Mouse (Mus musculus): ENCODE results near the gene Tedc2. TPM values are rescaled to one million over a fixed set of nuclear protein-coding genes. Genes with fewer than 3 reads are reported as not detected.

Gene Tedc2
- total and polyA plus RNA-seq, 3 experiments = 11.8 to 14.5 (median 14.1) TPM

DNA sequence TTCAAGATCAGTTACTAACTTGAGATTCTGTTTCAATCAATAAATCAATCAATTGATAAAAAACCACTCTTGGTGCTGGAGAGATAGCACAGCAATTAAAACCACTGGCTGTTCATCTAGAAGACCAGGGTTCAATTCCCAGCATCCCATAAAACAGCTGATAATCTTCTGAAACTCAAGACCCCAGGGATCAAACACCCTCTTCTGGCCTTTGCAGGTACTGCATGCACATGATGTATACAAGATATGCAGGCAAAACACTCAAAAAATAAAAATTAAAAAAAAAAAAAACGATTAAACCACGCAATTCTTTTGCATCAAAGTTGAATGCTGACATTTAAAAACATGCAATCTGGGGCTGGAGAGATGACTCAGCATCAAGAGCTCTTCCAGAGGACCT lies 28.0 kb upstream of the Tedc2 start:
- dilution Hi-C loops (cut with MboI; ENCODE audit: extremely low pct_ligation_motif_present, extremely low pct_unique_long_range_greater_than_20kb, low sequenced_read_pairs) = no loop called here

DNA sequence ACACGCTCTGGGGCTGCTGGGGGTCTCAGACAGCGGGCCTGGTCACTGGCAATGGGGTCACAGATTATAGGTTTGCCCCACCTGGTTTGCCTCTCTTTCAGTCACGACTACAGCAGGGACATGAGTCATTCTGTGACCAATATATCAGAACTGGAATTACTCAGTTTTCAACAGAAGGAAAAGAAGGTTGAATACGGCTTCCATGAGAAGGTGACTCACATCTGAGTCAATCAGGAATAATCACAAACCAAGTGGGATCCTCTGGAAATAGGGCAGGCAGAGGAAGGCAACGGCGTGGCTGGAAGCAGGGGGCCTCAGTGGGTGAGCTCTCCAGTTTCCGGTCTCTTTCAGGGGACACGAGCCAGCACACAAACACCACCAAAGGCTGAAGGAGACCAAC lies 23.4 kb upstream of the Tedc2 start:
- Histone ChIP-seq H3K36me3 (replicated peaks in 1 of 2; ENCODE audit: control insufficient read depth in 1 of 2, insufficient read depth in 1 of 2, low read length in 1 of 2) (peaks cover 70 to 86% of the 10 kb centered on the region in 2 experiments), H3K4me3 (replicated peaks in 1 of 3; ENCODE audit: low read depth in 2 of 3, low read length in 2 of 3, poor library complexity in 1 of 3) (no peak overlapping the region), H3K9me3 (replicated peaks; ENCODE audit: low read length) (peaks cover 19% of the 10 kb centered on the region), H3K4me1 (ENCODE audit: control insufficient read depth in 1 of 2, insufficient read depth in 2 of 2) (peaks cover 0 to 5% of the 10 kb centered on the region in 2 experiments; a peak in 1 of 4 replicates), H3K27ac (ENCODE audit: insufficient read depth, low read depth) (no peak overlapping the region), H3K79me2 (replicated peaks; ENCODE audit: control insufficient read depth, extremely low read depth, insufficient read depth, poor library complexity, severe bottlenecking) (no peaks in the 10 kb centered on the region), H3K9ac (ENCODE audit: insufficient read depth, low read depth) (no peak overlapping the region), H3K27me3 (replicated peaks) (no peaks in the 10 kb centered on the region), H3K4me2 (ENCODE audit: insufficient read depth, low read depth, poor library complexity, severe bottlenecking) (no peak overlapping the region)
- TF ChIP-seq MXI1 (IDR thresholded peaks at IDR 0.05; ENCODE audit: low read depth, low read length) = no peak
- no peak for TF ChIP-seq JUND (conservative IDR thresholded peaks at IDR 0.05; ENCODE audit: low read depth, low read length)
- no peak for TF ChIP-seq ELF1 (IDR thresholded peaks at IDR 0.05; ENCODE audit: low read depth, low read length)
- no peak for TF ChIP-seq PAX5 (IDR thresholded peaks at IDR 0.05; ENCODE audit: low read length)
- TF ChIP-seq UBTF (IDR thresholded peaks at IDR 0.05; ENCODE audit: low read depth, low read length) = no peak
- TF ChIP-seq EP300 (IDR thresholded peaks at IDR 0.05; ENCODE audit: low read length) = no peak
- TF ChIP-seq RCOR1 (conservative IDR thresholded peaks at IDR 0.05; ENCODE audit: low read depth, low read length) = no peak
- no peak for TF ChIP-seq ETS1 (conservative IDR thresholded peaks at IDR 0.05; ENCODE audit: low read depth, low read length)
- no peak for TF ChIP-seq TBP (conservative IDR thresholded peaks at IDR 0.05; ENCODE audit: low read depth, low read length)
- TF ChIP-seq MAX (IDR thresholded peaks at IDR 0.05; ENCODE audit: low read length) = no peak
- no peak for TF ChIP-seq USF2 (conservative IDR thresholded peaks at IDR 0.05; ENCODE audit: low read depth, low read length)
- no peak for TF ChIP-seq CHD2 (IDR thresholded peaks at IDR 0.05; ENCODE audit: low read length)
- dilution Hi-C loops (cut with MboI; ENCODE audit: extremely low pct_ligation_motif_present, extremely low pct_unique_long_range_greater_than_20kb, low sequenced_read_pairs) (no loop called here), in situ Hi-C loops (cut with MboI; ENCODE audit: low pct_ligation_motif_present, low pct_unique_long_range_greater_than_20kb, low sequenced_read_pairs) (no loop called here)
- DNase-seq (ENCODE audit: extremely low read depth) = no peak

More for the DNA sequence above, 28.0 kb upstream of the Tedc2 start:
- TF ChIP-seq CTCF (conservative IDR thresholded peaks at IDR 0.05 in 1 of 2, IDR thresholded peaks at IDR 0.05 in 1 of 2; ENCODE audit: low read depth in 2 of 2, low read length in 2 of 2) (peak; percentile 23 to 27; a peak in 1 of 4 replicates), ZMIZ1 (IDR thresholded peaks at IDR 0.05; ENCODE audit: low read depth, low read length) (no peak)
- H3K9ac ChIP-seq (ENCODE audit: insufficient read depth, low read depth) = no peak overlapping the region
- H3K36me3 ChIP-seq (replicated peaks in 1 of 2; ENCODE audit: control insufficient read depth in 1 of 2, insufficient read depth in 1 of 2, low read length in 1 of 2) = peaks cover 33 to 45% of the 10 kb centered on the region in 2 experiments
- DNase-seq (ENCODE audit: extremely low read depth) = peak; percentile 30
- peaks cover 15% of the 10 kb centered on the region for H3K79me2 ChIP-seq (replicated peaks; ENCODE audit: control insufficient read depth, extremely low read depth, insufficient read depth, poor library complexity, severe bottlenecking)
- no peak overlapping the region for H3K4me2 ChIP-seq (ENCODE audit: insufficient read depth, low read depth, poor library complexity, severe bottlenecking)
- in situ Hi-C loops (cut with MboI; ENCODE audit: low pct_ligation_motif_present, low pct_unique_long_range_greater_than_20kb, low sequenced_read_pairs) = no loop called here
- H3K27me3 ChIP-seq (replicated peaks) = no peaks in the 10 kb centered on the region
- H3K4me3 ChIP-seq (replicated peaks in 1 of 3; ENCODE audit: low read depth in 2 of 3, low read length in 2 of 3, poor library complexity in 1 of 3) = no peak overlapping the region
- H3K27ac ChIP-seq (ENCODE audit: insufficient read depth, low read depth) = no peak overlapping the region
- peaks cover 13% of the 10 kb centered on the region for H3K9me3 ChIP-seq (replicated peaks; ENCODE audit: low read length)
- peaks cover 5 to 22% of the 10 kb centered on the region in 2 experiments; a peak in 3 of 4 replicates for H3K4me1 ChIP-seq (ENCODE audit: control insufficient read depth in 1 of 2, insufficient read depth in 2 of 2)

All from CH12.LX (cell line).